Mouse (Mus musculus): ENCODE results near the gene Gm18596.
"Not testable (repeated sequence)": the region's sequence is repeated elsewhere in the genome, so short reads cannot be mapped to it uniquely, and the experiment has no call there.

The Gm18596 gene

DNA sequence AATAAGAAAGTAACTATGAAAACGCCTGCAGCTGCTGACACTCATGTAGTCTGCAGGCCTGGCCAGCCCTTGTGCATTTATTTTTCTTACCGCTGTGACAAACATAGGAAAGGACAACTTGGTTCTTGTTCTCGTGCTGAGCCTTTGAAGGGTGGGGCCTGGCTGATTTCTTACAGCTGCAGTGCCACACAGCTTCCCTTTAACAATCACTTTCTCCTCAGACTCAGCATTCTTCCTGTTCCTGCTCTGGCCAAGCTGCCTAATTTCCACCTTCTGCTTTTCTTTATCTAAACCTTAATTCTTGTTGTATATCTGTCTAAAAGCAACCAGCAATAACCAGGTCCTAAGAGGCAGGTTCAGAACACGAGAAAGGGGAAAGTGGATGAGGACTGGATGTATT is 28.7 kb downstream of the Gm18596 start:
- no peak for DNase-seq (ENCODE audit: low read depth, low spot score)

DNA sequence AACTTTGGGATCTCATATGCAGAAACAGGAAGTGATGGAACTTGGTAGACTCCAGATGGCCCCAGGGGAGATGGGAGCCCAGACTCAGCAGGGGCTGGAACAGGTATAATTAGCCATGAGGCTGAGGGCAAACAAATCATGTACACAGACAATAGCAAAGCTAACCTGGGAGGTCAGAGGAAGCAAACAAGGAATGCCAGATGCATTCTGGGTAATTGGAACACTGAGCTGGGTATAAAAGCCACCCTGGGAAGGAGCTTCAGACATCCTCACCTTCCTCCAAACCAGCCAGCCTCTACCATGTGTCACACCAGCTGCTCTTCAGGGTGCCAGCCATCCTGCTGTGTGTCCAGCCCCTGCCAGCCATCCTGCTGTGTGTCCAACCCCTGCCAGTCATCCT is 31.3 kb downstream of the Gm18596 start, which contains the start of gene Gm10024:
Gene Gm10024, plus strand, starts transcription at position 301 of the 400 bp plus-strand sequence.
- not testable (repeated sequence) for DNase-seq (ENCODE audit: low read depth, low spot score)

DNA sequence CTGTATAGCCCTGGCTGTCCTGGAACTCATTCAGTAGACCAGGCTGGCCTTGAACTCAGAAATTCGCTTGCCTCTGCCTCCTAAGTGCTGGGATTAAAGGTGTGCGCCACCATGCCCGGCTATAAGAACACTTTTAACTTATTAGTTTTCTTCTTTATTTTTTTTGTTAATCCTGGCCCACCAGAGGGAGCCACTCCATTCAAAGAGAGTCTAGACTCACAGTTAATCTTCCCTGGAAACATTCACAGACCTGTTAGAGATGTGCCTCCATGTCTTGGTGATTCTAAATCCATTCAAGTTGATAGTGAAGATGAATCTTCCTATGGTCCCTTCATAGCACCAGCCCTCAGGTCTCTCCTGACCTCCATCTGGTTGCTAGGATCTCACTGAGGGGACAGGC is 32.6 kb downstream of the Gm18596 start:
- DNase-seq (ENCODE audit: low read depth, low spot score), result no peak

DNA sequence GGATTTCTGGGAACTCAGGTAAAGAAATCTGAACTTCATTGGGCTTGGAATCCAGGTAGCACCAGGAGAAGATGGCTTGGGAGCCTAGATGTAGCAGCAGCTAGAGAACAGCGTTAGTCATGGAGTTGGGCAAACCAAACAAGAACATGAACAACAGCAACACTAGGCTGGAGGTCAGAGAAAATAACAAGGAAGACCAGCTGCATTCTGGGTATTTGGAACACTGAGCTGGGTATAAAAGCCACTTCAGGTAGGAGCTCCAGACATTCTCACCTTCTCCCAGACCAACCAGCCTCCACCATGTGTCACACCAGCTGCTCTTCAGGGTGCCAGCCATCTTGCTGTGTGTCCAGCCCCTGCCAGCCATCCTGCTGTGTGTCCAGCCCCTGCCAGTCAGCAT is 36.1 kb downstream of the Gm18596 start, which contains the start of gene Gm10272:
Gene Gm10272, plus strand, starts transcription at position 301 of the 400 bp plus-strand sequence.
- no peak for DNase-seq (ENCODE audit: low read depth, low spot score)

DNA sequence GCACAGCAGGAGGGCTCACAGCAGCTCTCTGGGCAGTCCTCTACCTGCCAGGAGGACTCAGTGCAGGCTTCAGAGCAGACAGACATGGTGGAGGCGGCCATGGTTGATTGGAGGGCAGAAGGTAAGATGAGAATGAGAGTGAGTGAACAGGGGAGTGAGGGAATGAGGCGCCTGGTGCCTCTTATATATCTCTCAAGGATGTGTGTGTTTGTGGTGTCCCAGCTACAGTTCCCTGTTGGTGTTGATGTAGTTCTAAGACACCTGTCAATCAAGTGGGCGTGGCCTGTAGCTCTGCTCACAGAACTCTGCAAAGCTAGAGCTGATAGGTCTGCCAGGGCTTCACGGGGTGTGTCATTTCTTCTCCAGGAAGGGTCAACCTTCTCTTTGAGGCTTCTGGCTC is 45.3 kb downstream of the Gm18596 start, which contains the start of gene Gm9508:
Gene Gm9508, minus strand, starts transcription at position 101 of the 400 bp plus-strand sequence.
- no peak for DNase-seq (ENCODE audit: low read depth, low spot score)
